Mouse (Mus musculus): ENCODE results near the gene Ppp1ca. TPM values are rescaled to one million over a fixed set of nuclear protein-coding genes. Genes with fewer than 3 reads are reported as not detected.

Ppp1ca gene
- polyA plus RNA-seq, 1 experiment, result 509 TPM

- WGBS, result 56% methylated on average over 15 of the region's 15 CpGs
- H3K27ac ChIP-seq (ENCODE audit: insufficient read depth, low read depth, low read length), result no peak overlapping the region
- no peaks in the 10 kb centered on the region for H3K4me1 ChIP-seq (ENCODE audit: control insufficient read depth, insufficient read depth, low read length)
- no peak for DNase-seq
- TF ChIP-seq CTCF (conservative IDR thresholded peaks at IDR 0.05; ENCODE audit: insufficient read depth, insufficient read length, low read depth, low read length), result no peak
- no peak for TF ChIP-seq POLR2A (IDR thresholded peaks at IDR 0.05; ENCODE audit: low read depth, low read length)
- no peaks in the 10 kb centered on the region for H3K36me3 ChIP-seq (ENCODE audit: control insufficient read depth, insufficient read depth, low read length)
- no peak overlapping the region for H3K4me3 ChIP-seq (ENCODE audit: insufficient read depth, low read depth, low read length)
- no peaks in the 10 kb centered on the region for H3K27me3 ChIP-seq (replicated peaks; ENCODE audit: control insufficient read depth, insufficient read depth, low read length)
These were observed 6.6 kb upstream of the Ppp1ca start for GRCm38 (mm10) chr19:4184976-4185975.

GRCm38 (mm10) chr19:4187303-4187702, 4.6 kb upstream of the Ppp1ca start:
- DNase-seq, result no peak
- Histone ChIP-seq H3K36me3 (ENCODE audit: control insufficient read depth, insufficient read depth, low read length) (no peaks in the 10 kb centered on the region), H3K27me3 (replicated peaks; ENCODE audit: control insufficient read depth, insufficient read depth, low read length) (no peaks in the 10 kb centered on the region), H3K4me1 (ENCODE audit: control insufficient read depth, insufficient read depth, low read length) (peaks cover 4% of the 10 kb centered on the region; the same call in 1 of the 2 replicates), H3K27ac (ENCODE audit: insufficient read depth, low read depth, low read length) (no peak overlapping the region), H3K4me3 (ENCODE audit: insufficient read depth, low read depth, low read length) (no peak overlapping the region)
- WGBS, result 78% methylated on average over 3 of the region's 3 CpGs
- TF ChIP-seq POLR2A (IDR thresholded peaks at IDR 0.05; ENCODE audit: low read depth, low read length) (no peak), CTCF (conservative IDR thresholded peaks at IDR 0.05; ENCODE audit: insufficient read depth, insufficient read length, low read depth, low read length) (no peak)

GRCm38 (mm10) chr19:4189051-4189620, 2.7 kb upstream of the Ppp1ca start:
- WGBS, result 86% methylated on average over 12 of the region's 12 CpGs
- H3K27me3 ChIP-seq (replicated peaks; ENCODE audit: control insufficient read depth, insufficient read depth, low read length), result no peaks in the 10 kb centered on the region
- no peak for DNase-seq
- no peak overlapping the region for H3K4me3 ChIP-seq (ENCODE audit: insufficient read depth, low read depth, low read length)
- no peak for TF ChIP-seq CTCF (conservative IDR thresholded peaks at IDR 0.05; ENCODE audit: insufficient read depth, insufficient read length, low read depth, low read length)
- TF ChIP-seq POLR2A (IDR thresholded peaks at IDR 0.05; ENCODE audit: low read depth, low read length), result no peak
- no peaks in the 10 kb centered on the region for H3K36me3 ChIP-seq (ENCODE audit: control insufficient read depth, insufficient read depth, low read length)
- H3K4me1 ChIP-seq (ENCODE audit: control insufficient read depth, insufficient read depth, low read length), result peaks cover 11% of the 10 kb centered on the region; the same call in 1 of the 2 replicates
- no peak overlapping the region for H3K27ac ChIP-seq (ENCODE audit: insufficient read depth, low read depth, low read length)

- peak within 1 kb of the TSS; percentile 99 for H3K4me3 ChIP-seq (ENCODE audit: insufficient read depth, low read depth, low read length)
- WGBS, result 41% methylated on average over 4 of the region's 4 CpGs
- peaks cover 11% of the 10 kb centered on the region; the same call in 1 of the 2 replicates for H3K4me1 ChIP-seq (ENCODE audit: control insufficient read depth, insufficient read depth, low read length)
- DNase-seq, result no peak
- no peaks in the 10 kb centered on the region for H3K27me3 ChIP-seq (replicated peaks; ENCODE audit: control insufficient read depth, insufficient read depth, low read length)
- TF ChIP-seq POLR2A (IDR thresholded peaks at IDR 0.05; ENCODE audit: low read depth, low read length) (no peak), CTCF (conservative IDR thresholded peaks at IDR 0.05; ENCODE audit: insufficient read depth, insufficient read length, low read depth, low read length) (no peak)
- peaks cover 2% of the 10 kb centered on the region; the same call in 1 of the 2 replicates for H3K36me3 ChIP-seq (ENCODE audit: control insufficient read depth, insufficient read depth, low read length)
- H3K27ac ChIP-seq (ENCODE audit: insufficient read depth, low read depth, low read length), result peak within 1 kb of the TSS; percentile 93
These were observed 982 bp upstream of the Ppp1ca start, which contains the start of gene Tbc1d10c for GRCm38 (mm10) chr19:4190831-4191334. TSS of gene Tbc1d10c (minus strand) at chr19:4191284.

GRCm38 (mm10) chr19:4192251-4192985, 553 bp downstream of the Ppp1ca start:
- TF ChIP-seq POLR2A (IDR thresholded peaks at IDR 0.05; ENCODE audit: low read depth, low read length), result no peak
- no peak for TF ChIP-seq CTCF (conservative IDR thresholded peaks at IDR 0.05; ENCODE audit: insufficient read depth, insufficient read length, low read depth, low read length)
- DNase-seq, result no peak
- peak overlapping the region; percentile 93 for H3K27ac ChIP-seq (ENCODE audit: insufficient read depth, low read depth, low read length)
- under 1% methylated on average over 38 of the region's 52 CpGs for WGBS
- peaks cover 11% of the 10 kb centered on the region; the same call in 1 of the 2 replicates for H3K4me1 ChIP-seq (ENCODE audit: control insufficient read depth, insufficient read depth, low read length)
- peaks cover 2% of the 10 kb centered on the region; the same call in 1 of the 2 replicates for H3K36me3 ChIP-seq (ENCODE audit: control insufficient read depth, insufficient read depth, low read length)
- no peaks in the 10 kb centered on the region for H3K27me3 ChIP-seq (replicated peaks; ENCODE audit: control insufficient read depth, insufficient read depth, low read length)
- peak overlapping the region; percentile 99 for H3K4me3 ChIP-seq (ENCODE audit: insufficient read depth, low read depth, low read length)

GRCm38 (mm10) chr19:4193129-4193528, 1.3 kb downstream of the Ppp1ca start:
- 46% methylated on average over 6 of the region's 6 CpGs for WGBS

More at GRCm38 (mm10) chr19:4193129-4193528, 1.3 kb downstream of the Ppp1ca start:
- peak overlapping the region; percentile 99 for H3K4me3 ChIP-seq (ENCODE audit: insufficient read depth, low read depth, low read length)
- H3K27me3 ChIP-seq (replicated peaks; ENCODE audit: control insufficient read depth, insufficient read depth, low read length), result no peaks in the 10 kb centered on the region
- no peak for TF ChIP-seq CTCF (conservative IDR thresholded peaks at IDR 0.05; ENCODE audit: insufficient read depth, insufficient read length, low read depth, low read length)
- TF ChIP-seq POLR2A (IDR thresholded peaks at IDR 0.05; ENCODE audit: low read depth, low read length), result no peak
- peaks cover 2% of the 10 kb centered on the region; the same call in 1 of the 2 replicates for H3K36me3 ChIP-seq (ENCODE audit: control insufficient read depth, insufficient read depth, low read length)
- DNase-seq, result no peak
- H3K4me1 ChIP-seq (ENCODE audit: control insufficient read depth, insufficient read depth, low read length), result peaks cover 11% of the 10 kb centered on the region; the same call in 1 of the 2 replicates
- no peak overlapping the region for H3K27ac ChIP-seq (ENCODE audit: insufficient read depth, low read depth, low read length)
